Mouse (Mus musculus) lung, adult 2 months (tissue): ENCODE data around the gene Hmx2.

ENCODE experiments used
- CTCF ChIP-seq: fragments of 200-500 bp; IDR thresholded peaks from 2 replicates; pipeline ENCODE4 v1.5.1; 2011; ENCODE audit warnings: mild to moderate bottlenecking, low read length, control low read depth; ENCODE audit not compliant: insufficient read depth
- POLR2A ChIP-seq: fragments of 200-500 bp; IDR thresholded peaks from 2 replicates; pipeline ENCODE4 v1.6.1; 2011; ENCODE audit warnings: low read depth, mild to moderate bottlenecking, control low read depth, low read length, borderline replicate concordance; ENCODE audit errors: extremely low read depth

DNA sequence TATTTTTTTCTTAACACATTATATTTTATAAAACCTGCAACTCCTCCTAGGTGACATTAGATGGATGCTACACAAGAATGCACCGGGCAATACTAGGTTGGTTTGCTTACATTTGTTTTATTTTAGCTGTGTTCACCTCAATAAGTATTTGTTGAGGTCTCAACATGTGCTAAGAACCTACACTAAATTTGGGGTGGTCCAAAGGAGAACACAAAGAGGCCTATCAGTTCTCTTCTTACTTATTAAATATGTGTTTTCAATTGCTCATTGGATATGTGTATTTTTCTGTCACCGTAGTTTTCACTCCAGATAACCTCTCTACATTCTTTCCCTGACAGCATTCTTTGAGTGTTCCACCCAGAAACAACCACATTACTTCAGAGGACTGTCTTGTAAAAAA, 9.2 kb downstream of the Hmx2 start:
- TF ChIP-seq CTCF = no peak
- TF ChIP-seq POLR2A = no peak
